Mouse (Mus musculus) left cerebral cortex, postnatal 4 days (tissue): ENCODE measurements at regions not wholly inside any gene's neighbourhood (a gene's known extent, or its start where the extent isn't known, plus 50 kb on each side); places are given as distances from the start of the nearest gene placed in this dataset.

Experiments
- DNase-seq: peaks from one replicate; pipeline ENCODE4 v3.0.0-alpha.2; 2022
- intact Hi-C: fragments of 180-260 bp; cut with DNase I; formaldehyde crosslinking; loops from one replicate; pipeline ENCODE4 v1.15.1; 2025

DNA sequence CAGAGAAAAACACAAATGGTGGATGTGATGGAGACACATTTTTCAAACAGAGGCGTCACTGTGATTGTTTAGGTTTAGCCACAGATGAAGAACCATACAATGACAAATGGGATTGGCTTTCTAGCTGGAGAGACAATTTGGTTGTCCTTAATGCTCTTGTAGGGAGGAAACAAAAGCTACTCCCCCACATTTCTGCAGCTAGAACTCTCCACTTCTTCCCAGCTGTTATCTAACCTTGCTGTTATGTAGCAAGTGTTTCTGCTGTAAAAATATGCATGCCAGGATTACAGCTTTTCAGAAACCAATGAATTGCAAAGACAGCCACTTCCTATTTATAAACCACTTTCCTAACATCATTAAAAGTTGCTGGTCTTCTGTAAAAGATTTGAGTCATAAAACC, 309.2 kb upstream of the Etaa1 start:
- no peak for DNase-seq
- intact Hi-C loops: no loop called here

GRCm38 (mm10) chr11:18249236-18249635, 295.6 kb upstream of the Etaa1 start:
- intact Hi-C loops: no loop called here
- no peak for DNase-seq

- intact Hi-C loops: no loop called here
Measured at GRCm38 (mm10) chr11:18216762-18217161, 263.1 kb upstream of the Etaa1 start.

GRCm38 (mm10) chr11:18173028-18173427, 219.4 kb upstream of the Etaa1 start:
- no peak for DNase-seq
- intact Hi-C loops: no loop called here

More at GRCm38 (mm10) chr11:18216762-18217161, 263.1 kb upstream of the Etaa1 start:
- no peak for DNase-seq

DNA sequence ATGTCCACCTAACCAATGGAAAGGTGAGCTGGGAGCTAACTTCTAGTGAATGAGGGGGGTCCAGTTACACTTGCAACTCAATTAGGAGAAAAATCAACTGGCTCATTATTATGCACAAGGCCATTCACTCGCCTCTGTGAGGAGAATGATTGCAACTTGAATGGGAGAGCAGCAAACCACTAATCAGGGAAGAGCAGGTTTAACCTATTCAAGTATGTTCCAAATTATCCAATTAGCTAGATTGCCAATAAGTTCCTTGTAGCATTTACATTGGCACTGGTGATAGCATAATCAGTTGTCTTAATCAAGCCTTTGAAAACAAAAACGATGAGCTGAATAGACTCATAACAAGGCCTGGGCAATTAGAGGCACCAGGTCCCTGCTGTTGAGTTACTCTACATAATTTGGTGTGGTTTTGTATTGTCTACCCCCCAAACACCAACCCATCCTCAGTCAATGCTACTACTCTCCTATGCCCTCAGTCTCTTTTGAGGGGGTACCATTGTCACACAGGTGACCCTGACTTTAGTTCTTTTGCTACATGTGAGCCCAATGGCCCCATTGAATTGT, 217.6 kb upstream of the Etaa1 start:
- no peak for DNase-seq
- intact Hi-C loops: no loop called here

DNA sequence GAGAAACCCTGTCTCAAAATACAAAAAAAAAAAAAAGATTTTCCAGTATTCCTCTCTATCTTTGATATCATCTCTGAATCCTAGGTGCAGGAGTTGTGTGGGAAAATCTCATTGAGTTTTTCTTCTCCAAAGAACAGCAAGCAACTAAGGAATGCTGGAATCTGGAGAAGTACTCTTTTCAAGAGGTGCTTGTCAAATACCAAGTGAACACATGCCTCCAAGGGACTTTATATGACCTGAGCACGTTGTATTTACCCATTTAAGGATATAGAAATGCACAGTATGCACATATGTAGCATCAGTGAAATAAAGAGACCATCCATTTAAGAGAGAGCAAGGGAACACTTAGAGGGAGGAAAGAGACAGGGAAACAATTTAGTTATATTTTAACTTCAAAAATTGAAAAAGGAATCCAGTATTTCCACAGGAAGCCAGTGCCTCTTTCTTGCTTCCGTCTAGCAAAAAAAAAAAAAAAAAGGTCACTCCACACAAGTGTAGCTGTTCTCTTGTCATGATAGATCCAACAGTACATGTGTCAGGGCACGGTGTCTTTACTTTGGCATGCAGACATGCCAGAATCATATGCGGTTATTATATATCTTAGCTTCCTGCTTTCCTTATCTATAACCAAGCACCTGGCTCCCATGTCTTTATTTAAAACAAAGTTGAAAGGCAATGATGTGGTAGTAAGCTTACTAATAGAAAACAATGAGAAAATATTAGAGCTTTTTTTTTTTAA, 212.1 kb upstream of the Etaa1 start:
- no peak for DNase-seq
- intact Hi-C loops: no loop called here

DNA sequence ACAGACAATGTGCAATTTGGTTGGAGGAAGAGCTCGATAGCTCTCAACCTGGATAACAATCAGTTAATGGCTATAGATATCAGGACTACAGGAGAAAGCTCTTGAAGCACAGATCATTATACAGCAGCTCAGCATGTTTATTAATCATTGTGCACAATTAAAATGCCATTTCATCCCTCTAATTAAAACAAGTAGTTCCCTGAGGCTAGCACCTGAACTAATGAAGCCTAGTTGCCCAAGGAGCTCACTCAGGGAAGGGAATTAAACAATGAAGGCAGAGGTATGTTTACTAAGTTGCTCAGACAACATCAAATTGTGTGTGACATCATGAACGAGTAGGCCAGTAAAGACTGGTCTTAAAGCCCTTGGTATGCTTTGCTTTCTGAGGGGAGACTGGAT, 210.3 kb upstream of the Etaa1 start:
- intact Hi-C loops: no loop called here
- DNase-seq: no peak

DNA sequence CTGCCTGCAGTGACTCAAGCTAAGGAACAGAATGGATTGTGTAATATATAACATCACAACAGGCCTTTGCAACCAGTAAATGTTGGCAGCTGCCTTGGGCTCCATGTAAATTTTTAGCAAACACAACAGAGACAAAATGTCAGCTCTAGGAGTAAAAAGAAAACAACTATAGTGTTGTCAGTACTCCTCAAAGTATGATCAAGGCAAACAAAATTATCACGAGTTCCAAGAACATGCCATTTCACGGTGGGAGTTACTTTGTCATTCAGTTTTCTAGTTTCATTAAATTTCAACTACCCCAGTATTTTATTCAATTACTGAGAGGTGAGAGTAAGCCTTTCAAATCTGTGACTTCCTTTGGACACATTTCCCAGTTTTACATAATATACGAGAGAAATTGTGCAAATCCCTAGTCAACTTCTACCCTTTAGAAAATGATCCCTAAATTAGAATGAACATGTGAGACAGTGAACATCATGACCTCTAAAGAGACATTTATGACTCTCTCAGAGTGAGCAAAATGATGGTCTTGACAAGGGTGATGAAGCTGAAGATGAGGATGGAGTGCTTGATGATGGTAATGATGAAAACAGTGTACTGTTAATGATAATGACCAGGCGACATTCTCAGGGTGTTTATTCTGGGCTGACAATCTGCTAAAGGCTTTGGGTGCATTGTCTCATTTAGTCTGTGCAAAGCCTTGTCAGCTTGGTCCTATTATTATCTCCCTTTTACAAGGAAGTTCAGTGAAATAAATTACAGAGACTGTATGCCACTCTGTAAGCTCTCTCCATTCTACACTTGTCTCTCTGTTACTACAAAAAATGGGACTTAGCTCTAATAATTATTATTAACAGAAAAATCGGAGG, 209.7 kb upstream of the Etaa1 start:
- intact Hi-C loops: no loop called here
- no peak for DNase-seq

DNA sequence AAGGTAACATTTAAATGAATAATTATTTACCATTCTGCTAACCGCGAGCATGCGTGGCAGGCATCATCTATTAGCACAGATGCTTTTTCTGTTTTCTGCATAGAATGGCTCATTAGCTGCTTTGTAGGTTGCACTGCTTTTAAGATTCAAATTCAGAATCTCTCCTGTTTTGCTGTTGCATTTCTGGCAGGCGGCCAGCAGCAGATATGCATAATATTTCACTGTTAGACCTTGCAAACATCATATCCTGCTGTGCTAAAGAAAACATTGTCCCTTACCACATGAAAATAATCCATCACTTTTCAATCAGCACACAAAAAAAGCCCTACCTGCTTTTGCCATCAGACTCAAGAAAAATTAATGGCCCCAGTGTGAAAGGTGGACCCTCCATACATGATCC, 202.8 kb upstream of the Etaa1 start:
- intact Hi-C loops: loop anchor here (10.0 kb wide), 1 partner anchor 718 kb away; no protein-coding TSS in a partner anchor
- peak; percentile 7 for DNase-seq

GRCm38 (mm10) chr11:18151788-18152563, 198.3 kb upstream of the Etaa1 start:
- DNase-seq: peak; percentile 75
- intact Hi-C loops: loop anchor here (10.0 kb wide), 1 partner anchor 723 kb away; no protein-coding TSS in a partner anchor

DNA sequence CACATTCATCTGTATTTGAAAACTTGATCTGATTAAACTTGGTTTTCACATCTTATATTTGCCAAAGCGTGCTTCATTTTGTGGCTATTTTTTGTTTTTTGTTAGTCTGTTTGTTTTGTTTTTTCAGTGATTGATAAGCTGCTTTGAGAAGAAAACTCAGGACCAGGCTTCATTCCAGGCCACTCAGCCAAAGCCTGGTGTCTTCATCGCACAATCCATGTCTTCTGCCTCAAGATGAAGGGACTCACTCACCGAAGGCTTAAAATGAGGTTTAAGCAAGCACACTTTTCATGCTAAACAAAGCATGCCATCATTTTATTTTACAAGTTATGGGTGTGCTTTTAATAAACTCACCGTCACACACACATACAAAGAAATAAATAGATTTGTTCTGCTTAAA, 197.7 kb upstream of the Etaa1 start:
- DNase-seq: no peak
- intact Hi-C loops: loop anchor here (10.0 kb wide), 1 partner anchor 723 kb away; no protein-coding TSS in a partner anchor

- no peak for DNase-seq
- intact Hi-C loops: no loop called here
Measured at GRCm38 (mm10) chr11:18127488-18127887, 173.8 kb upstream of the Etaa1 start.

- intact Hi-C loops: no loop called here
- DNase-seq: peak; percentile 2
Measured at GRCm38 (mm10) chr11:18123031-18123430, 169.4 kb upstream of the Etaa1 start.

DNA sequence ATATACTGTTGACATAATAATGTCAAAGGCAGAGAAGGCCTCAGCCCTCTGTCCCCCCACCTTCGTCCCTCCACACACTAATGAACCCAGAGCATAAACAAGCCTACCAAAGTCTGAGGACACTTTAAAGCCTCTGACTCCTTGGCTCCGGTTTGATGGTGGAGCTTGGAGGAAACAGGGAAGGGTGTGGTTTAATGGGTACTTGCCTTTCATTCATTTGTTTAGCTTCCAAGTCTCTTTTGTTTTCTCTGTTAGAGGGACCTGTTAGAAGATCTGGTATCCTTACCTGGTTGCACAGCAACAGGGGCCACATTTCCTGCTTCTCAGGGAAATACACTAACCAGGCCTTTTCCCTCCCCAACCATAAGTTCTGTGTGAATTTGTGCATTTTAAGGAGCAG, 168.9 kb upstream of the Etaa1 start:
- DNase-seq: no peak
- intact Hi-C loops: no loop called here

DNA sequence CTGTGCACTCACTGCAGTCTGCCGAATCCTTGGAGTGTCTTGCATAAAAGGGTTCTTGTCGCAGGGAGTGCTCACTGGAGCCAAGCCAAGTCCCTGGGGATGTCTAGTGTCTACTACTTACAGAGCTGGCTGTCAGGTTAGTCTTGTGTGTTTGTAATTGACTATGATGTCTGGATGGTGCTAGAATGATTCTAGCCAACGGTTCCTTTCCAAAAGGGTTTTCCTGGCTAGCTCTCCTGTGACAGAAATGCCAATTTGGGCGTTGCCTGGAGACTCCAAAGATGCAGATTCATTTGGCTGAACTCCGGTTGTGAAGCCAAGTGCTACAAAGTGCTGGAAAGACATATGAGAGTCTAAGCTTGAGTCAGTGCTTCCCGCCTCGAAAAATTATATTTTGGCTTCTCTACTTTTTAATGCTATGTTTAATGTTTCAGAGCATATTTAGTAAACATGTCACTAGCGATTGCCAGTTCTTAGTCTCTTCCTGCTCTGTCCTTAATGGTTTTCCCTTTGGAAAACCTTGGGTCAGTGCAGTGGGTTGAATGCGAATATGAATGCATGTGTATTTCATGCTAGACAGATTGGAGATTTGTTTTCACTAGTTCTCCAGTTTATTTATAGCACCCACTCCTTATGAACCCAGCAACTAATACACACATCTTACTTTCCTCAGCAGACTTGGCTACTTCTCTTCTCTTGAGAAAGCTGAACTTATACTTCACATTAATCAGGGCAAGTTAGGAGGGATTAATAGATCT, 162.2 kb upstream of the Etaa1 start:
- intact Hi-C loops: no loop called here
- peak; percentile 97 for DNase-seq

- intact Hi-C loops: no loop called here
Measured at GRCm38 (mm10) chr11:18102841-18103240, 149.2 kb upstream of the Etaa1 start.

DNA sequence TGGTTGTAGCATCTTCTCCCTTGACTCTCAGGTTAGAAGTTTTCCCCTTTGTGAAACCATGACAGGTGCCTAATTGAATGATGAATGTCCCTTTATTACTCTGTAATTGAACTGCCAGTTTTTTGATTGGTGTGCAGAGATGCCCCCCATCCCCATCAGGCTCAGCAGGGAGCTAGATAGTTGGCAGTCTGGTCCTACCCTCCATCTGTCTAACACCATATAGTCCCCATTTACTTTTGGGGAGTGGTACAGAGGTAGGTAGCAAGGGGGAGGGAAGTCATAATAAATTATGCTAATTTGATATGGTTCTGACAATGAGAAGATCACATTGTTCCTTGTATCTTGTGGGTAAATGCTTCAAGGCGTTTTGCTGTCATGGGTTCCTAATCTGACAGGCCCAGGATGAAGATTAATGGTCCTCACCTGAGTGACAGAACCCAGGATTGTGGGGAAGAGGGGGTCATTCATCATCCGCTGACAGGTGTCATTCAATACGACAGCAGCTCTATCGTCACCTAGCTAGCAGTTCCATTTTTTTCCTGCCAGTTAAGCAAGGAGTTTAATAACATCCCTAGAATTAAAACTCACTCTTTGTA, 122.3 kb upstream of the Etaa1 start:
- DNase-seq: peak; percentile 39
- intact Hi-C loops: no loop called here

More at GRCm38 (mm10) chr11:18102841-18103240, 149.2 kb upstream of the Etaa1 start:
- DNase-seq: no peak

GRCm38 (mm10) chr11:18070586-18071306, 117.1 kb upstream of the Etaa1 start:
- DNase-seq: peak; percentile 74
- intact Hi-C loops: no loop called here

DNA sequence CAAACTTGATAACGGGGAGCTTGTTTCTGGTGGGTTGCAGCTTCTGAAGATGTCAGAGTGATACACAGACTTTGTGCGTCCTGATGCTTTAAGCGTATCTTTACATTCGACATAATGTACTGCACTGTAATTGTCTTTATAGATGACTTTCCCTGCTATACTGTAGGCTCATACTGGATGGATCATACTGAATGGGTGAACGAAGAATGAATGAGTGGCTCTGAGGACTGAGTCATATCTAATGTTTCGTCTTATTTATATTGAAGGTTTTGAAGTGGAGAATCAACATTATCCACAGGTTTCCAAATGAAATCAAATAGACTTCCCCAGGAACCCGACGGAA, 116.3 kb upstream of the Etaa1 start:
- intact Hi-C loops: no loop called here
- DNase-seq: no peak
